Mouse (Mus musculus): ENCODE results near the gene Kcnk4. TPM values are rescaled to one million over a fixed set of nuclear protein-coding genes. Genes with fewer than 3 reads are reported as not detected.

The Kcnk4 gene
- polyA plus RNA-seq, 1 experiment from 2014 or later: 0.75 TPM

GRCm38 (mm10) chr19:6909507-6910289, 24.6 kb downstream of the Kcnk4 start, which contains the start of the genes Trmt112 and Prdx5:
Trmt112 (plus strand) TSS chr19:6909698.
Prdx5 (minus strand) TSS chr19:6910106.
- Histone ChIP-seq H3K4me2 (replicated peaks; ENCODE audit: low read depth) (peak within 1 kb of the TSS; percentile 63), H3K9me3 (ENCODE audit: control insufficient read depth, low read length) (no peaks in the 10 kb centered on the region), H3K4me1 (replicated peaks; ENCODE audit: control insufficient read depth, insufficient read depth) (peaks cover 4% of the 10 kb centered on the region; the same call in 1 of the 2 replicates), H3K4me3 (ENCODE audit: low read depth, low read length) (peak within 1 kb of the TSS; percentile 57), H3K27me3 (ENCODE audit: control insufficient read depth, insufficient read depth, low read length) (no peaks in the 10 kb centered on the region), H3K36me3 (ENCODE audit: control insufficient read depth, insufficient read depth, low read length) (peaks cover 22% of the 10 kb centered on the region), H3K9ac (ENCODE audit: low read length) (peak within 1 kb of the TSS; percentile 64), H3K27ac (replicated peaks) (peak within 1 kb of the TSS; percentile 98)
- TF ChIP-seq EP300 (optimal IDR thresholded peaks at IDR 0.05) (no peak), CTCF (IDR thresholded peaks at IDR 0.05; ENCODE audit: low read depth) (peak; percentile 46)
- DNase-seq (ENCODE audit: low spot score): peak; percentile 94
- peak; percentile 90 for ATAC-seq (ENCODE audit: low FRiP score, low TSS enrichment)
- under 1% methylated on average over 65 of the region's 65 CpGs for WGBS

GRCm38 (mm10) chr19:6909021-6909420, 25.3 kb downstream of the Kcnk4 start:
- 5% methylated on average over 11 of the region's 11 CpGs for WGBS
- Histone ChIP-seq H3K27me3 (ENCODE audit: control insufficient read depth, insufficient read depth, low read length) (no peaks in the 10 kb centered on the region), H3K9me3 (ENCODE audit: control insufficient read depth, low read length) (no peaks in the 10 kb centered on the region), H3K9ac (ENCODE audit: low read length) (peak overlapping the region; percentile 64), H3K27ac (replicated peaks) (peak overlapping the region; percentile 98), H3K4me2 (replicated peaks; ENCODE audit: low read depth) (peak overlapping the region; percentile 63), H3K4me3 (ENCODE audit: low read depth, low read length) (peak overlapping the region; percentile 57), H3K36me3 (ENCODE audit: control insufficient read depth, insufficient read depth, low read length) (peaks cover 22% of the 10 kb centered on the region), H3K4me1 (replicated peaks; ENCODE audit: control insufficient read depth, insufficient read depth) (peaks cover 4% of the 10 kb centered on the region; the same call in 1 of the 2 replicates)
- DNase-seq (ENCODE audit: low spot score) (no peak), ATAC-seq (ENCODE audit: low FRiP score, low TSS enrichment) (no peak)
- TF ChIP-seq EP300 (optimal IDR thresholded peaks at IDR 0.05): peak; percentile 26
- TF ChIP-seq CTCF (IDR thresholded peaks at IDR 0.05; ENCODE audit: low read depth): no peak

GRCm38 (mm10) chr19:6907811-6908540, 26.3 kb downstream of the Kcnk4 start:
- H3K9me3 ChIP-seq (ENCODE audit: control insufficient read depth, low read length): no peaks in the 10 kb centered on the region
- peak overlapping the region; percentile 63 for H3K4me2 ChIP-seq (replicated peaks; ENCODE audit: low read depth)
- DNase-seq (ENCODE audit: low spot score) (peak; percentile 18), ATAC-seq (ENCODE audit: low FRiP score, low TSS enrichment) (no peak)
- peak overlapping the region; percentile 45; the same call in 1 of the 2 replicates for H3K27ac ChIP-seq (replicated peaks)
- peaks cover 4% of the 10 kb centered on the region; the same call in 1 of the 2 replicates for H3K4me1 ChIP-seq (replicated peaks; ENCODE audit: control insufficient read depth, insufficient read depth)
- no peaks in the 10 kb centered on the region for H3K27me3 ChIP-seq (ENCODE audit: control insufficient read depth, insufficient read depth, low read length)
- no peak for TF ChIP-seq EP300 (optimal IDR thresholded peaks at IDR 0.05)
- TF ChIP-seq CTCF (IDR thresholded peaks at IDR 0.05; ENCODE audit: low read depth): peak; percentile 28; the same call in 1 of the 2 replicates
- H3K9ac ChIP-seq (ENCODE audit: low read length): peak overlapping the region; percentile 41
- peak overlapping the region; percentile 57 for H3K4me3 ChIP-seq (ENCODE audit: low read depth, low read length)
- 64% methylated on average over 7 of the region's 7 CpGs for WGBS
- H3K36me3 ChIP-seq (ENCODE audit: control insufficient read depth, insufficient read depth, low read length): peaks cover 20% of the 10 kb centered on the region

GRCm38 (mm10) chr19:6907094-6907493, 27.2 kb downstream of the Kcnk4 start:
- Histone ChIP-seq H3K9ac (ENCODE audit: low read length) (no peak overlapping the region), H3K27ac (replicated peaks) (no peak overlapping the region), H3K4me3 (ENCODE audit: low read depth, low read length) (no peak overlapping the region), H3K4me2 (replicated peaks; ENCODE audit: low read depth) (no peak overlapping the region), H3K9me3 (ENCODE audit: control insufficient read depth, low read length) (no peaks in the 10 kb centered on the region), H3K36me3 (ENCODE audit: control insufficient read depth, insufficient read depth, low read length) (peaks cover 11% of the 10 kb centered on the region; the same call in 1 of the 2 replicates), H3K27me3 (ENCODE audit: control insufficient read depth, insufficient read depth, low read length) (no peaks in the 10 kb centered on the region), H3K4me1 (replicated peaks; ENCODE audit: control insufficient read depth, insufficient read depth) (peaks cover 4% of the 10 kb centered on the region; the same call in 1 of the 2 replicates)
- WGBS: 93% methylated on average over 8 of the region's 8 CpGs
- no peak for ATAC-seq (ENCODE audit: low FRiP score, low TSS enrichment)
- no peak for TF ChIP-seq EP300 (optimal IDR thresholded peaks at IDR 0.05)
- no peak for TF ChIP-seq CTCF (IDR thresholded peaks at IDR 0.05; ENCODE audit: low read depth)
- DNase-seq (ENCODE audit: low spot score): peak; percentile 15

GRCm38 (mm10) chr19:6906199-6906598, 28.1 kb downstream of the Kcnk4 start:
- H3K9ac ChIP-seq (ENCODE audit: low read length): no peak overlapping the region
- DNase-seq (ENCODE audit: low spot score): no peak
- H3K4me3 ChIP-seq (ENCODE audit: low read depth, low read length): no peak overlapping the region
- H3K9me3 ChIP-seq (ENCODE audit: control insufficient read depth, low read length): no peaks in the 10 kb centered on the region
- H3K4me2 ChIP-seq (replicated peaks; ENCODE audit: low read depth): no peak overlapping the region
- H3K36me3 ChIP-seq (ENCODE audit: control insufficient read depth, insufficient read depth, low read length): peaks cover 9% of the 10 kb centered on the region; the same call in 1 of the 2 replicates
- no peak for TF ChIP-seq CTCF (IDR thresholded peaks at IDR 0.05; ENCODE audit: low read depth)
- TF ChIP-seq EP300 (optimal IDR thresholded peaks at IDR 0.05): no peak
- peaks cover 4% of the 10 kb centered on the region; the same call in 1 of the 2 replicates for H3K4me1 ChIP-seq (replicated peaks; ENCODE audit: control insufficient read depth, insufficient read depth)
- H3K27me3 ChIP-seq (ENCODE audit: control insufficient read depth, insufficient read depth, low read length): no peaks in the 10 kb centered on the region
- no peak for ATAC-seq (ENCODE audit: low FRiP score, low TSS enrichment)
- no peak overlapping the region for H3K27ac ChIP-seq (replicated peaks)
- WGBS: 75% methylated on average over 3 of the region's 3 CpGs

All from stomach, postnatal 0 days (tissue).